Mouse (Mus musculus) intestine, embryonic 15.5 days (tissue): ENCODE measurements around the gene Rabl6. TPM values are rescaled to one million over a fixed set of nuclear protein-coding genes. Genes with fewer than 3 reads are reported as not detected.

ENCODE experiments used
- polyA plus RNA-seq: library from polyadenylated mRNA; unstranded; fragments of >200 nt; fragmentation: Nextera tagmentation; extraction: Ambion mirVana; gene quantifications from 2 replicates; pipeline ENCODE4 v1.2.1, GENCODE M21; 2015

Gene Rabl6
- polyA plus RNA-seq, 1 experiment from 2014 or later, result 69.7 TPM

Other genes starting within 250 kb of the Rabl6 start
- 105 and 122 TPM in 2 replicates for gene Uap1l1, start 242.8 kb downstream of the Rabl6 start, polyA plus RNA-seq
- 46.8 and 48.8 TPM in 2 replicates for gene Sapcd2, start 236.2 kb downstream of the Rabl6 start, polyA plus RNA-seq
- 12.1 and 15.6 TPM in 2 replicates for gene Entpd2, start 212.6 kb downstream of the Rabl6 start, polyA plus RNA-seq
- 40.9 and 48.2 TPM in 2 replicates for gene Npdc1, start 209.2 kb downstream of the Rabl6 start, polyA plus RNA-seq
- gene Fut7, start 185.3 kb downstream of the Rabl6 start, polyA plus RNA-seq, result 0.18 TPM in 1 of 2 replicates, not detected in the other
- 2.8 and 3.7 TPM in 2 replicates for gene Abca2, start 179.8 kb downstream of the Rabl6 start, polyA plus RNA-seq
- 2.2 and 3.0 TPM in 2 replicates for gene Clic3, start 151.7 kb downstream of the Rabl6 start, polyA plus RNA-seq
- gene Paxx, start 147.4 kb downstream of the Rabl6 start, polyA plus RNA-seq, result 28.0 and 33.2 TPM in 2 replicates
- 4.6 and 5.8 TPM in 2 replicates for gene Ptgds, start 138.5 kb downstream of the Rabl6 start, polyA plus RNA-seq
- gene Lcn12, start 114.6 kb downstream of the Rabl6 start, polyA plus RNA-seq, result not detected in 2 replicates
- 57.5 and 65.2 TPM in 2 replicates for gene Fbxw5, start 107.8 kb downstream of the Rabl6 start, polyA plus RNA-seq
- gene C8g, start 106.8 kb downstream of the Rabl6 start, polyA plus RNA-seq, result 5.4 and 8.3 TPM in 2 replicates
- 26.7 and 32.4 TPM in 2 replicates for gene Traf2, start 61.6 kb downstream of the Rabl6 start, polyA plus RNA-seq
- 339 and 367 TPM in 2 replicates for gene Edf1, start 50.7 kb downstream of the Rabl6 start, polyA plus RNA-seq
- 297 and 389 TPM in 2 replicates for gene Mamdc4, start 33.7 kb downstream of the Rabl6 start, polyA plus RNA-seq
- gene Phpt1, start 33.3 kb downstream of the Rabl6 start, polyA plus RNA-seq, result 163 and 190 TPM in 2 replicates
- 1.7 and 2.9 TPM in 2 replicates for gene Ajm1, start 26.8 kb downstream of the Rabl6 start, polyA plus RNA-seq
- 0.13 and 0.16 TPM in 2 replicates for gene Ccdc183, start 9.2 kb upstream of the Rabl6 start, polyA plus RNA-seq
- gene Tmem141, start 13.5 kb upstream of the Rabl6 start, polyA plus RNA-seq, result 22.2 and 23.8 TPM in 2 replicates
- 3.5 and 4.7 TPM in 2 replicates for gene Fcna, start 19.5 kb upstream of the Rabl6 start, polyA plus RNA-seq
- not detected in 2 replicates for gene Lcn8, start 44.6 kb upstream of the Rabl6 start, polyA plus RNA-seq
- not detected in 2 replicates for gene Lcn5, start 49.4 kb upstream of the Rabl6 start, polyA plus RNA-seq
- not detected in 2 replicates for gene Lcn6, start 68.3 kb upstream of the Rabl6 start, polyA plus RNA-seq
- not detected in 2 replicates for gene Lcn10, start 74.2 kb upstream of the Rabl6 start, polyA plus RNA-seq
- not detected in 2 replicates for gene Obp2a, start 91.5 kb upstream of the Rabl6 start, polyA plus RNA-seq
- 87.2 and 98.7 TPM in 2 replicates for gene Bmyc, start 98.2 kb upstream of the Rabl6 start, polyA plus RNA-seq
- not detected in 2 replicates for gene Obp2b, start 128.5 kb upstream of the Rabl6 start, polyA plus RNA-seq
- gene Lcn3, start 157.0 kb upstream of the Rabl6 start, polyA plus RNA-seq, result not detected in 2 replicates
- not detected in 2 replicates for gene Lcn11, start 168.5 kb upstream of the Rabl6 start, polyA plus RNA-seq
- not detected in 2 replicates for gene Gm13539, start 173.7 kb upstream of the Rabl6 start, polyA plus RNA-seq
- gene Glt6d1, start 207.3 kb upstream of the Rabl6 start, polyA plus RNA-seq, result not detected in 2 replicates
- not detected in 2 replicates for gene Lcn9, start 214.6 kb upstream of the Rabl6 start, polyA plus RNA-seq
- gene Sohlh1, start 238.7 kb upstream of the Rabl6 start, polyA plus RNA-seq, result not detected in 2 replicates